Mouse (Mus musculus): ENCODE measurements at regions not wholly inside any gene's neighbourhood (a gene's known extent, or its start where the extent isn't known, plus 50 kb on each side); places are given as distances from the start of the nearest gene placed in this dataset.

GRCm38 (mm10) chr13:60481946-60482345 lies 119.8 kb upstream of the Dapk1 start:
- WGBS: 88% methylated on average over 6 of the region's 6 CpGs
- no peak for DNase-seq (ENCODE audit: low spot score)
- H3K4me3 ChIP-seq (replicated peaks; ENCODE audit: low read length): no peak overlapping the region
- no peak overlapping the region for H3K27ac ChIP-seq
- peaks cover 11% of the 10 kb centered on the region for H3K4me1 ChIP-seq (replicated peaks; ENCODE audit: control insufficient read depth, insufficient read depth, low read length)
- no peak overlapping the region for H3K4me2 ChIP-seq (replicated peaks)
- no peak for ATAC-seq (ENCODE audit: low FRiP score)
- H3K27me3 ChIP-seq (ENCODE audit: control insufficient read depth, insufficient read depth, low read length): peaks cover 20% of the 10 kb centered on the region; the same call in 1 of the 2 replicates
- no peak overlapping the region for H3K9ac ChIP-seq
- H3K9me3 ChIP-seq (ENCODE audit: control insufficient read depth, low read length): no peaks in the 10 kb centered on the region
- H3K36me3 ChIP-seq (replicated peaks; ENCODE audit: control insufficient read depth, insufficient read depth): no peaks in the 10 kb centered on the region

- Histone ChIP-seq H3K27ac (no peak overlapping the region), H3K4me1 (replicated peaks; ENCODE audit: control insufficient read depth, insufficient read depth, low read length) (0 out of 2 replicates have a peak, but pooled peaks cover 6% of the 10 kb centered on the region), H3K27me3 (ENCODE audit: control insufficient read depth, insufficient read depth, low read length) (0 out of 2 replicates have a peak, but pooled peaks cover 4% of the 10 kb centered on the region), H3K4me2 (replicated peaks) (no peak overlapping the region), H3K4me3 (replicated peaks; ENCODE audit: low read length) (no peak overlapping the region), H3K9me3 (ENCODE audit: control insufficient read depth, low read length) (no peaks in the 10 kb centered on the region), H3K36me3 (replicated peaks; ENCODE audit: control insufficient read depth, insufficient read depth) (no peaks in the 10 kb centered on the region), H3K9ac (no peak overlapping the region)
- 87% methylated on average over 2 of the region's 2 CpGs for WGBS
- ATAC-seq (ENCODE audit: low FRiP score) (no peak), DNase-seq (ENCODE audit: low spot score) (no peak)
Measured at GRCm38 (mm10) chr13:60486105-60486504, 115.6 kb upstream of the Dapk1 start.

- WGBS: 95% methylated on average over 5 of the region's 5 CpGs
- Histone ChIP-seq H3K4me3 (replicated peaks; ENCODE audit: low read length) (no peak overlapping the region), H3K36me3 (replicated peaks; ENCODE audit: control insufficient read depth, insufficient read depth) (no peaks in the 10 kb centered on the region), H3K4me2 (replicated peaks) (no peak overlapping the region), H3K9ac (no peak overlapping the region), H3K9me3 (ENCODE audit: control insufficient read depth, low read length) (no peaks in the 10 kb centered on the region), H3K27ac (no peak overlapping the region), H3K27me3 (ENCODE audit: control insufficient read depth, insufficient read depth, low read length) (no peaks in the 10 kb centered on the region), H3K4me1 (replicated peaks; ENCODE audit: control insufficient read depth, insufficient read depth, low read length) (0 out of 2 replicates have a peak, but pooled peaks cover 6% of the 10 kb centered on the region)
- DNase-seq (ENCODE audit: low spot score) (no peak), ATAC-seq (ENCODE audit: low FRiP score) (no peak)
Measured at GRCm38 (mm10) chr13:60486871-60487270, 114.9 kb upstream of the Dapk1 start.

GRCm38 (mm10) chr13:60488131-60488883 lies 113.4 kb upstream of the Dapk1 start:
- Histone ChIP-seq H3K4me1 (replicated peaks; ENCODE audit: control insufficient read depth, insufficient read depth, low read length) (0 out of 2 replicates have a peak, but pooled peaks cover 6% of the 10 kb centered on the region), H3K27ac (no peak overlapping the region), H3K27me3 (ENCODE audit: control insufficient read depth, insufficient read depth, low read length) (no peaks in the 10 kb centered on the region), H3K9me3 (ENCODE audit: control insufficient read depth, low read length) (no peaks in the 10 kb centered on the region), H3K9ac (no peak overlapping the region), H3K4me2 (replicated peaks) (no peak overlapping the region), H3K4me3 (replicated peaks; ENCODE audit: low read length) (no peak overlapping the region), H3K36me3 (replicated peaks; ENCODE audit: control insufficient read depth, insufficient read depth) (no peaks in the 10 kb centered on the region)
- ATAC-seq (ENCODE audit: low FRiP score) (no peak), DNase-seq (ENCODE audit: low spot score) (no peak)
- WGBS: 62% methylated on average over 13 of the region's 13 CpGs

- DNase-seq (ENCODE audit: low spot score): no peak
- no peak overlapping the region for H3K4me2 ChIP-seq (replicated peaks)
- no peak overlapping the region for H3K27ac ChIP-seq
- no peak overlapping the region for H3K9ac ChIP-seq
- H3K4me1 ChIP-seq (replicated peaks; ENCODE audit: control insufficient read depth, insufficient read depth, low read length): 0 out of 2 replicates have a peak, but pooled peaks cover 6% of the 10 kb centered on the region
- H3K27me3 ChIP-seq (ENCODE audit: control insufficient read depth, insufficient read depth, low read length): no peaks in the 10 kb centered on the region
- 50% methylated on average over 4 of the region's 4 CpGs for whole genome bisulfite sequencing
- no peaks in the 10 kb centered on the region for H3K9me3 ChIP-seq (ENCODE audit: control insufficient read depth, low read length)
- H3K4me3 ChIP-seq (replicated peaks; ENCODE audit: low read length): no peak overlapping the region
- ATAC-seq (ENCODE audit: low FRiP score): no peak
- H3K36me3 ChIP-seq (replicated peaks; ENCODE audit: control insufficient read depth, insufficient read depth): no peaks in the 10 kb centered on the region
Measured at GRCm38 (mm10) chr13:60488884-60489265, 112.9 kb upstream of the Dapk1 start.

GRCm38 (mm10) chr13:60491948-60492464 lies 109.7 kb upstream of the Dapk1 start:
- Histone ChIP-seq H3K27ac (no peak overlapping the region), H3K27me3 (ENCODE audit: control insufficient read depth, insufficient read depth, low read length) (no peaks in the 10 kb centered on the region), H3K36me3 (replicated peaks; ENCODE audit: control insufficient read depth, insufficient read depth) (no peaks in the 10 kb centered on the region), H3K9ac (no peak overlapping the region), H3K4me2 (replicated peaks) (no peak overlapping the region), H3K4me3 (replicated peaks; ENCODE audit: low read length) (no peak overlapping the region), H3K9me3 (ENCODE audit: control insufficient read depth, low read length) (no peaks in the 10 kb centered on the region), H3K4me1 (replicated peaks; ENCODE audit: control insufficient read depth, insufficient read depth, low read length) (0 out of 2 replicates have a peak, but pooled peaks cover 6% of the 10 kb centered on the region)
- 83% methylated on average over 16 of the region's 16 CpGs for WGBS
- no peak for DNase-seq (ENCODE audit: low spot score)
- no peak for ATAC-seq (ENCODE audit: low FRiP score)

GRCm38 (mm10) chr13:60493836-60494235 lies 107.9 kb upstream of the Dapk1 start:
- H3K27ac ChIP-seq: no peak overlapping the region

GRCm38 (mm10) chr13:60497714-60498400 lies 103.9 kb upstream of the Dapk1 start:
- WGBS: 15% methylated on average over 18 of the region's 18 CpGs
- no peak overlapping the region for H3K9ac ChIP-seq
- H3K4me2 ChIP-seq (replicated peaks): no peak overlapping the region

More at GRCm38 (mm10) chr13:60493836-60494235, 107.9 kb upstream of the Dapk1 start:
- H3K4me3 ChIP-seq (replicated peaks; ENCODE audit: low read length): no peak overlapping the region
- DNase-seq (ENCODE audit: low spot score) (no peak), ATAC-seq (ENCODE audit: low FRiP score) (no peak)
- H3K9ac ChIP-seq: no peak overlapping the region
- H3K9me3 ChIP-seq (ENCODE audit: control insufficient read depth, low read length): no peaks in the 10 kb centered on the region
- no peaks in the 10 kb centered on the region for H3K27me3 ChIP-seq (ENCODE audit: control insufficient read depth, insufficient read depth, low read length)
- H3K4me1 ChIP-seq (replicated peaks; ENCODE audit: control insufficient read depth, insufficient read depth, low read length): no peaks in the 10 kb centered on the region
- WGBS: 75% methylated on average over 5 of the region's 5 CpGs
- no peaks in the 10 kb centered on the region for H3K36me3 ChIP-seq (replicated peaks; ENCODE audit: control insufficient read depth, insufficient read depth)
- no peak overlapping the region for H3K4me2 ChIP-seq (replicated peaks)

GRCm38 (mm10) chr13:60504196-60504595 lies 97.6 kb upstream of the Dapk1 start:
- Histone ChIP-seq H3K36me3 (replicated peaks; ENCODE audit: control insufficient read depth, insufficient read depth) (no peaks in the 10 kb centered on the region), H3K9ac (no peak overlapping the region), H3K27me3 (ENCODE audit: control insufficient read depth, insufficient read depth, low read length) (no peaks in the 10 kb centered on the region), H3K9me3 (ENCODE audit: control insufficient read depth, low read length) (no peaks in the 10 kb centered on the region), H3K4me2 (replicated peaks) (no peak overlapping the region), H3K4me3 (replicated peaks; ENCODE audit: low read length) (no peak overlapping the region), H3K4me1 (replicated peaks; ENCODE audit: control insufficient read depth, insufficient read depth, low read length) (no peaks in the 10 kb centered on the region), H3K27ac (no peak overlapping the region)
- no peak for ATAC-seq (ENCODE audit: low FRiP score)
- whole genome bisulfite sequencing: 95% methylated on average over 2 of the region's 2 CpGs
- no peak for DNase-seq (ENCODE audit: low spot score)

More at GRCm38 (mm10) chr13:60497714-60498400, 103.9 kb upstream of the Dapk1 start:
- H3K4me3 ChIP-seq (replicated peaks; ENCODE audit: low read length): no peak overlapping the region
- no peaks in the 10 kb centered on the region for H3K36me3 ChIP-seq (replicated peaks; ENCODE audit: control insufficient read depth, insufficient read depth)
- H3K4me1 ChIP-seq (replicated peaks; ENCODE audit: control insufficient read depth, insufficient read depth, low read length): no peaks in the 10 kb centered on the region
- no peaks in the 10 kb centered on the region for H3K9me3 ChIP-seq (ENCODE audit: control insufficient read depth, low read length)
- no peak overlapping the region for H3K27ac ChIP-seq
- H3K27me3 ChIP-seq (ENCODE audit: control insufficient read depth, insufficient read depth, low read length): no peaks in the 10 kb centered on the region
- DNase-seq (ENCODE audit: low spot score) (no peak), ATAC-seq (ENCODE audit: low FRiP score) (no peak)
